Mouse (Mus musculus): ENCODE measurements around the gene Zbtb3.
A peak's percentile ranks its signal among the peaks of the same experiment; 100 is the strongest.

The Zbtb3 gene

DNA sequence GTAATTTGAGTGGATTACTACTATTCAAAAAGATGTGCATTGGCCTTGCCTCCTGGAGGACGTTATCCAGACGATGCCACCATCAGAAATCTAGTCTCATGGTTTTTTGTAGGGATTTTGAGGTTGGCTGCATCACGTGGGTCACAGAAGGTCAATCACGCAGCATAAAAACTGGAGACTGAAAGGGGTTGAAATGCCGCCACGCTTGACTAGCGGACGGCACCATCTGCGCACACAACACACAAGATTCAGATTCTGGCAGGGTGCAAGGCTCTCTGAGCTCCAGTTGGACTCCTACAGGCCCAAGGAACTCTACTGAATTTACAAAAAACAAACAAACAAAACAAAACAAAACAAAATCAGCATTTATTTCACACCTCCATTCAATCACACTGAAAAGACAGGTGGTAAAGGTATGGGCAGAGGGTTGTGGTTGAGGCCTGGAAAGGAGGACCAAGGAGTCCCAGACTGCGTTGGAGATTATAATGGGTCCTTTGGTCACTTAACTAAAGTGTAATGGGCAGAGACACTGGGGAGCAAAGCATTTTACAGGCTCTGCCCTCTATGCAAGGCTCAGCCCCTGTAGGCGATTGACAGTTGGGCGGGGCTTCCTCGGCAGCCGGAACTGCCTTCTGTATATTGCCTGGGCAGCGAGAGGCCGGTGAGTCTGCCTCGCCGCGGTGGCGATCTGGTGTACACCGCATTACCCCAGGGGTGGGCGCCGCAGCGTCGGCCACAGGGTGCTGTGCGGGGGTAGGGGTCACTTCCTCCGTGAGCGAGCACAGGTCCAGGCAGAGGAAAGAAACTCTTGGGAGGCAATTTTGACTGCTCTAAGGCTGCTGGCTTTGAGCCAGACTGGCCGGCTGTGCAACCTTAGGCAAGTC lies 37.8 kb downstream of the Zbtb3 start:
- peak; percentile 74 to 79 for DNase-seq (ENCODE audit: low spot score in 2 of 2)

DNA sequence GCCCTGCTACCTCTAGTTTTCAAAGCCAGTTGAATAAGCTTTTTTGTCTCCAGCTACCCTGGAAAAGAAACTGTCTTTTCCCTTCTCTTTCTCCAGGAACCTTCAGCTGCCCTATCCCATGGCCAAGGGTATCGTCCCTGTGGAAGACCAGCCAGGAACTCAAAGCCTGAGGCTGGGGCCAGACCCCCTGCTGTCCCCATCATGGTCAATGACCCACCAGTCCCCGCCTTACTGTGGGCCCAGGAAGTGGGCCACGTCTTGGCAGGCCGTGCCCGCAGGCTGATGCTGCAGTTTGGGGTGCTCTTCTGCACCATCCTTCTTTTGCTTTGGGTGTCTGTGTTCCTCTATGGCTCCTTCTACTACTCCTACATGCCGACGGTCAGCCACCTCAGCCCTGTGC lies 38.7 kb downstream of the Zbtb3 start:
- no peak for DNase-seq (ENCODE audit: low spot score in 2 of 2)

DNA sequence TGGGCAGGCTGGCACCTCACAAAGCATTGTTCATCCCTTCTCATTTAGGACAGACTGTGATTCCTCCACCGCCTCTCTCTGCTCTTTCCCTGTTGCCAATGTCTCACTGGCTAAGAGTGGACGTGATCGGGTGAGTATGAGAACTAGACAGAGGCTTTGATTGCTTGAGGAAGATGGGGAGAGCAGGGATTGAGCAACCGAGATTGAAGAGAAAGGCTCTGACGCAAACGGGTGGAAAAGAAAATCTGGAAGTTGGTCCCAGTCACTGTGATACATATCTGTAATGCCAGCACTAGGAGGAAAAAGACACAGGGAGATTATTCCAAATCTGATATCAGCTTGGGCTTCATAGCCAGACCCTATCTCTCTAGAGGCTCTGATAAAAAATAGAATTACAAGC lies 40.6 kb downstream of the Zbtb3 start:
- DNase-seq (ENCODE audit: low spot score in 2 of 2) = no peak

DNA sequence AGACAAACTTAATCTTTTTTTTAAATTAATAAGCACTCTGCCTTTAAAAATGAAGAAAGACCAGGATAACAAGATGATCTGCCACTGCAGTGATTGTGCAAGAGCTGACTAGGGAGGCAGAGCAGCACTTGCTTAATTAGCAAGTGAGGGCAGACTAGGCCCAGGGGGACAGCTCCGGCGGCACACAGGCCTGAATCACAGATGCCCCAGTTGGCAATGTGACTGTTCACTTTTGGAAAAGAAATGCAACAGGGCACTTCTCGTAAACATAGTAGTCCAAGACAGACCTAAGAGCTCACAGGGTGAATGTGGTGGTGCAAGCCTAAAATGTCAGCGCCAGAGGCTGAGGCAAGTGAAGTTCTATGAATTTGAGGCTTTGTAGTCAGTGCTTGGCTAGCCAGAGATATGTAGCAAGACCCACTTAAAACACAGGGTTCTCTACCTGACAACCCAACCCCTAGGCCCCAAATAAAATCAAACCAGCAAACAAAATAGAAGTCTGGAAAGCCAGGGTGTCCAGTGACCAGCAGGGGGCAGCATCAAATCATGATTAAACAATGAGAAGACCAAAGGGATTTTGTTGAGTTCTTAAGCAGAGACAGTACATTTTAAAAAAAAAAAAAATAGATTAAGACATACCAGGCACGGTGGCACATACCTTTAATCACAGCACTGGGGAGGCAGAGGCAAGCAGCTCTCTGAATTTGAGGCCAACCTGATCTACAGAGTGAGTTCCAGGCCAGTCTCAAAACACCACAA lies 42.2 kb downstream of the Zbtb3 start:
- peak in 1 of 2 experiments; percentile 70 for DNase-seq (ENCODE audit: low spot score in 2 of 2)

DNA sequence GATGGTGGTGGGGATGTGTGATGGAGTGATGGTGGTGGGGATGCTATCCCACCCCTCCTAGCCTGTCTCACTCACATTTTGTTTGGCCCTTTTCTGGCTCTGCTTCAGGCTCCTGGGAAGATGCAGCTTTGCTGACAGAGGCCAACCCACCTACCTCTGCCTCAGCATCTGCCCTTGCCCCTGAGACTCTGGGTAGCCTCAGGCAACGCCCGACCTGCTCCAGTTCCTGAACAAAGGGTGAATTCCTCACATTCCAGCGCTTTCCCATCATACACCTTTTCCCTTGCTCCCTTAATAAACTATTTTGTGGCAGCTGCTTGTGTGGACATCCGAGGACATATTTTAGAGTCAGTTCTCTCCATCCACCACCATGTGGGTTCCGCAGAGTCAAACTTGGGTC lies 46.0 kb downstream of the Zbtb3 start:
- DNase-seq (ENCODE audit: low spot score in 2 of 2) = no peak

DNA sequence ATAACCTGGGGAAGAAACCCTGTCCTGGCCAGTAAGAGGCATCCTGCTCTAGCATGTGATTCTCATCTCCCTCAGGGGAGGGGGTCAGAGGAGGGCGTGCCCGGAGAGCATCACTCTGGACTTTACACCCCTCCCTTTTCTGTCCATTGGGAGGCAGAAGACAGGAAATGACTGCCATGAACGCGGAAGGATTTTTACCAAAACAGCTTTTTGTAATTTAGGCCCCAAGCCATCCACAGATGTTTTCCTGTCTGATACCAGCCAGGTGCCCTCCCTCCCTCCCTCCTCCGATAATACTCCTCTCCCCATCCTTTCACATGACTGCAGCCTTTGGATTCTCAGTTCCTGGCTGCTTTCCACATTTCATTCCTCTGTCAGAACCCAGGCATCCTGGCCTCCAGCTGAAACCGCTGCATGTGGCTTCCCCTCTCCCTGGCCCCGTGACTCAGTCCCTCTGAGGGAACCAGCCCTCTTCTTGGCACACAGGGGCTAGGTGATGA lies 48.1 kb downstream of the Zbtb3 start, which contains the start of gene Lrrn4cl:
TSS of gene Lrrn4cl (plus strand) at position 367 of the 500 bp plus-strand sequence.
- peak; percentile 68 to 76 for DNase-seq (ENCODE audit: low spot score in 2 of 2)

DNA sequence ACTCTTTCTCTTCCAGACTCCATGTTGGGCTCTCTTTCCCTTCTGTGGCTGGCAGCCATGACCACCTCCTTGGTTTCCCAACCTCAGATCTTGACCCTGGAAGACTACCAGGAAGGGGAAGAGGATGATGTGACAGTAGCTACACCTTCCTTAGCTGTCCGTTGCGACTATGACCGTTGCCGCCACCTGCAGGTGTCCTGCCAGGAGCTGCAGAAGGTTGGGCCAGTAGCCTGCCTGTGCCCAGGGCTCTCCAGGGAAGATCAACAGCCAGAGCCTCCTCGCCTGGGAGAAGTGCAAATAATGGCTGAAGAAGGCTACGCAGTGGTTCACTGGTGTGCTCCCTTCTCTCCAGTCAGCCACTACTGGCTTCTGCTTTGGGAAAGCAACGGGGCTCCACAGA lies 49.3 kb downstream of the Zbtb3 start:
- no peak for DNase-seq (ENCODE audit: low spot score in 2 of 2)

DNA sequence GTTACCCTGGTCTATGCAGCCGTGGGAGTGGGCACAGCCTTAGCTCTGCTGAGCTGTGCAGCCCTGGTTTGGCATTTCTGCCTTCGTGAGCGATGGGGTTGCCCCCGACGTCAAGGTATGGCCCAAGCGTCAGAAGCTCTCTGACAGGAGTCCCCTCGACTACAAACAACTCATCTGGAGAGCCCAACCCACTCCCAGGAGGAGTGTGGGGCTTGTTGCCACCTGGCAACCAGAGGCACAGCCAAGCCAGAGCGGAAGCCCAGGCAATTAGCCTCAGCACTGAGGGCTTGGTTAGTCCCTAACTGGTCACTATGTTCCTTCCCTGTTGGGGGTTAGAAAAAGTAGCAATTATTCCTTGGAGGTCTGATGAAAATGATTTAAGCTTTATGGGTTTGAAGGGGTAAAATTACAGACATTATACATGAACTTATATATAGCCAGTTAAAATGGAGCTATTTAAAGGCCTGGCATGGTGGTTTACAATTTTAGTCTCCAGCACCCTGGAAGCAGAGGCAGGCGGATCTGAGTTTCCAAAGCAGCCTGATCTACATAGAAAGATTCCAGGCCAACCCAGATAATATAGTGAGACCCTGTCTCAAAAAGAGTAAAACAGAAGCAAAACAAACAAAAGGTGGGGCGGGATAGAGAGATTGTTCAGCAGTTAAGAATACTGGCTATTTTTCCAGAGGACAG lies 50.0 kb downstream of the Zbtb3 start:
- DNase-seq (ENCODE audit: low spot score in 2 of 2) = peak in 1 of 2 experiments; percentile 33

DNA sequence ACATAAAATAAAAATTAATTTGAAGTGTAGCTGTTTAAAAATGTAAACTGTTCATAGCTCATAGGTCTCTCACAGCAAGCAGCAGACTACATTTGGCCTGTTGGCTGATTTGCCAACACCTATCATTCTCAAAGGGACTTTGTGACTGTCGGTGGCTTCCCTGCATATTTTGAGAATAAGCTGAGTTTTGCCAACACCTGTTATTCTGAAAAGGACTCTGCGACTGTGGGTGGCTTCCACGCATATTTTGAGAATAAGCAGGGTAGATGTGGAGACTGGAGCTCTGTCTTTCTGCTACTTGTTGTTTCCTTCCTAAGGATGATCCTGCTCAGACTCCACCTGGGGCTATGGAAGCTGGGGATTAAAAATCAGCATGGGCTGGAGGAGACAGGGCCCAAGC lies 50.8 kb downstream of the Zbtb3 start:
- DNase-seq (ENCODE audit: low spot score in 2 of 2) = no peak
